Mouse (Mus musculus): ENCODE measurements around the gene Osbpl8. TPM values are rescaled to one million over a fixed set of nuclear protein-coding genes. Genes with fewer than 3 reads are reported as not detected.

Gene Osbpl8
- polyA plus RNA-seq, 1 experiment from 2014 or later: 9.4 TPM

- no peaks in the 10 kb centered on the region for H3K27me3 ChIP-seq (replicated peaks; ENCODE audit: low read depth, poor library complexity, severe bottlenecking)
- H3K36me3 ChIP-seq (replicated peaks): no peaks in the 10 kb centered on the region
- 86% methylated on average over 6 of the region's 6 CpGs for WGBS
- no peak for DNase-seq (ENCODE audit: low spot score)
- no peaks in the 10 kb centered on the region for H3K4me1 ChIP-seq
- no peaks in the 10 kb centered on the region for H3K9me3 ChIP-seq
- H3K27ac ChIP-seq (replicated peaks): no peak overlapping the region
- no peak overlapping the region for H3K4me3 ChIP-seq
Observed at GRCm38 (mm10) chr10:111233476-111234130, 69.1 kb downstream of the Osbpl8 start.

- Histone ChIP-seq H3K27me3 (replicated peaks; ENCODE audit: low read depth, poor library complexity, severe bottlenecking) (no peaks in the 10 kb centered on the region), H3K36me3 (replicated peaks) (peaks cover 4% of the 10 kb centered on the region; the same call in 1 of the 2 replicates), H3K9me3 (no peaks in the 10 kb centered on the region), H3K27ac (replicated peaks) (no peak overlapping the region), H3K4me3 (no peak overlapping the region), H3K4me1 (no peaks in the 10 kb centered on the region)
- 89% methylated on average over 6 of the region's 6 CpGs for WGBS
- DNase-seq (ENCODE audit: low spot score): no peak
Observed at GRCm38 (mm10) chr10:111234450-111235288, 70.1 kb downstream of the Osbpl8 start.

- H3K27ac ChIP-seq (replicated peaks): no peak overlapping the region
- no peaks in the 10 kb centered on the region for H3K27me3 ChIP-seq (replicated peaks; ENCODE audit: low read depth, poor library complexity, severe bottlenecking)
- DNase-seq (ENCODE audit: low spot score): no peak
- no peaks in the 10 kb centered on the region for H3K9me3 ChIP-seq
- H3K4me3 ChIP-seq: no peak overlapping the region
- H3K36me3 ChIP-seq (replicated peaks): peaks cover 4% of the 10 kb centered on the region; the same call in 1 of the 2 replicates
- 90% methylated on average over 6 of the region's 6 CpGs for WGBS
- no peaks in the 10 kb centered on the region for H3K4me1 ChIP-seq
Observed at GRCm38 (mm10) chr10:111235289-111235570, 70.7 kb downstream of the Osbpl8 start.

- Histone ChIP-seq H3K4me1 (no peaks in the 10 kb centered on the region), H3K9me3 (no peaks in the 10 kb centered on the region), H3K36me3 (replicated peaks) (peaks cover 4% of the 10 kb centered on the region; the same call in 1 of the 2 replicates), H3K27ac (replicated peaks) (no peak overlapping the region), H3K27me3 (replicated peaks; ENCODE audit: low read depth, poor library complexity, severe bottlenecking) (no peaks in the 10 kb centered on the region), H3K4me3 (no peak overlapping the region)
- 90% methylated on average over 5 of the region's 5 CpGs for WGBS
- DNase-seq (ENCODE audit: low spot score): no peak
Observed at GRCm38 (mm10) chr10:111237434-111237833, 72.9 kb downstream of the Osbpl8 start.

- DNase-seq (ENCODE audit: low spot score): no peak
- WGBS: 70% methylated on average over 7 of the region's 7 CpGs
- Histone ChIP-seq H3K27ac (replicated peaks) (no peak overlapping the region), H3K9me3 (no peaks in the 10 kb centered on the region), H3K4me1 (peaks cover 1% of the 10 kb centered on the region; the same call in 1 of the 2 replicates), H3K27me3 (replicated peaks; ENCODE audit: low read depth, poor library complexity, severe bottlenecking) (no peaks in the 10 kb centered on the region), H3K36me3 (replicated peaks) (peaks cover 4% of the 10 kb centered on the region; the same call in 1 of the 2 replicates), H3K4me3 (no peak overlapping the region)
Observed at GRCm38 (mm10) chr10:111242677-111243076, 78.1 kb downstream of the Osbpl8 start.

GRCm38 (mm10) chr10:111247609-111248008, 83.1 kb downstream of the Osbpl8 start:
- Histone ChIP-seq H3K9me3 (no peaks in the 10 kb centered on the region), H3K27me3 (replicated peaks; ENCODE audit: low read depth, poor library complexity, severe bottlenecking) (no peaks in the 10 kb centered on the region), H3K36me3 (replicated peaks) (no peaks in the 10 kb centered on the region), H3K4me3 (no peak overlapping the region), H3K4me1 (peaks cover 8% of the 10 kb centered on the region), H3K27ac (replicated peaks) (no peak overlapping the region)
- WGBS: 74% methylated on average over 4 of the region's 4 CpGs
- DNase-seq (ENCODE audit: low spot score): no peak

- peaks cover 8% of the 10 kb centered on the region for H3K4me1 ChIP-seq
- no peaks in the 10 kb centered on the region for H3K36me3 ChIP-seq (replicated peaks)
- DNase-seq (ENCODE audit: low spot score): no peak
- H3K9me3 ChIP-seq: no peaks in the 10 kb centered on the region
- 51% methylated on average over 6 of the region's 6 CpGs for WGBS
- H3K4me3 ChIP-seq: no peak overlapping the region
- no peaks in the 10 kb centered on the region for H3K27me3 ChIP-seq (replicated peaks; ENCODE audit: low read depth, poor library complexity, severe bottlenecking)
- no peak overlapping the region for H3K27ac ChIP-seq (replicated peaks)
Observed at GRCm38 (mm10) chr10:111248177-111248576, 83.6 kb downstream of the Osbpl8 start.

GRCm38 (mm10) chr10:111250192-111250591, 85.6 kb downstream of the Osbpl8 start:
- Histone ChIP-seq H3K9me3 (no peaks in the 10 kb centered on the region), H3K4me1 (peaks cover 8% of the 10 kb centered on the region), H3K27ac (replicated peaks) (no peak overlapping the region), H3K27me3 (replicated peaks; ENCODE audit: low read depth, poor library complexity, severe bottlenecking) (no peaks in the 10 kb centered on the region), H3K36me3 (replicated peaks) (no peaks in the 10 kb centered on the region), H3K4me3 (no peak overlapping the region)
- WGBS: 89% methylated on average over 4 of the region's 4 CpGs
- DNase-seq (ENCODE audit: low spot score): no peak

GRCm38 (mm10) chr10:111251666-111252065, 87.1 kb downstream of the Osbpl8 start:
- Histone ChIP-seq H3K4me1 (peaks cover 8% of the 10 kb centered on the region), H3K36me3 (replicated peaks) (no peaks in the 10 kb centered on the region), H3K4me3 (no peak overlapping the region), H3K27me3 (replicated peaks; ENCODE audit: low read depth, poor library complexity, severe bottlenecking) (no peaks in the 10 kb centered on the region), H3K9me3 (no peaks in the 10 kb centered on the region), H3K27ac (replicated peaks) (no peak overlapping the region)
- WGBS: 81% methylated on average over 5 of the region's 5 CpGs
- DNase-seq (ENCODE audit: low spot score): no peak

- Histone ChIP-seq H3K4me1 (no peaks in the 10 kb centered on the region), H3K36me3 (replicated peaks) (no peaks in the 10 kb centered on the region), H3K27ac (replicated peaks) (no peak overlapping the region), H3K4me3 (no peak overlapping the region), H3K9me3 (no peaks in the 10 kb centered on the region), H3K27me3 (replicated peaks; ENCODE audit: low read depth, poor library complexity, severe bottlenecking) (no peaks in the 10 kb centered on the region)
- WGBS: 95% methylated on average over 6 of the region's 6 CpGs
- DNase-seq (ENCODE audit: low spot score): no peak
Observed at GRCm38 (mm10) chr10:111255228-111255627, 90.7 kb downstream of the Osbpl8 start.

GRCm38 (mm10) chr10:111256156-111256555, 91.6 kb downstream of the Osbpl8 start:
- Histone ChIP-seq H3K9me3 (no peaks in the 10 kb centered on the region), H3K36me3 (replicated peaks) (no peaks in the 10 kb centered on the region), H3K27me3 (replicated peaks; ENCODE audit: low read depth, poor library complexity, severe bottlenecking) (no peaks in the 10 kb centered on the region), H3K4me3 (no peak overlapping the region), H3K4me1 (no peaks in the 10 kb centered on the region), H3K27ac (replicated peaks) (no peak overlapping the region)
- DNase-seq (ENCODE audit: low spot score): no peak
- 88% methylated on average over 3 of the region's 3 CpGs for WGBS

- Histone ChIP-seq H3K27me3 (replicated peaks; ENCODE audit: low read depth, poor library complexity, severe bottlenecking) (no peaks in the 10 kb centered on the region), H3K36me3 (replicated peaks) (no peaks in the 10 kb centered on the region), H3K4me1 (no peaks in the 10 kb centered on the region), H3K27ac (replicated peaks) (no peak overlapping the region), H3K4me3 (no peak overlapping the region), H3K9me3 (no peaks in the 10 kb centered on the region)
- DNase-seq (ENCODE audit: low spot score): no peak
- 87% methylated on average over 3 of the region's 3 CpGs for WGBS
Observed at GRCm38 (mm10) chr10:111257358-111257757, 92.8 kb downstream of the Osbpl8 start.

GRCm38 (mm10) chr10:111258256-111258655, 93.7 kb downstream of the Osbpl8 start:
- H3K4me1 ChIP-seq: no peaks in the 10 kb centered on the region
- 87% methylated on average over 3 of the region's 3 CpGs for WGBS
- no peaks in the 10 kb centered on the region for H3K9me3 ChIP-seq
- no peak overlapping the region for H3K27ac ChIP-seq (replicated peaks)
- H3K4me3 ChIP-seq: no peak overlapping the region
- H3K27me3 ChIP-seq (replicated peaks; ENCODE audit: low read depth, poor library complexity, severe bottlenecking): no peaks in the 10 kb centered on the region
- no peak for DNase-seq (ENCODE audit: low spot score)
- H3K36me3 ChIP-seq (replicated peaks): no peaks in the 10 kb centered on the region
